Mouse (Mus musculus) C2C12 (cell line): ENCODE measurements around the gene Prrc2a. TPM values are rescaled to one million over a fixed set of nuclear protein-coding genes. Genes with fewer than 3 reads are reported as not detected.

Source experiments
- H3K27me3 ChIP-seq: one replicate; pipeline ENCODE4 v1.6.1; 2011; ENCODE audit not compliant: control insufficient read depth, insufficient read depth, insufficient read length
- H3K36me3 ChIP-seq: one replicate; pipeline ENCODE4 v1.6.1; 2011; ENCODE audit not compliant: control insufficient read depth, insufficient read depth
- H3K4me3 ChIP-seq: one replicate; pipeline ENCODE4 v1.5.1; 2011; ENCODE audit warnings: mild to moderate bottlenecking, control low read depth; ENCODE audit not compliant: poor library complexity, insufficient read depth, severe bottlenecking
- H3K79me2 ChIP-seq: one replicate; pipeline ENCODE4 v1.6.1; 2011; ENCODE audit not compliant: control insufficient read depth, insufficient read depth
- H3K79me3 ChIP-seq: one replicate; pipeline ENCODE4 v1.6.1; 2011; ENCODE audit warnings: low read depth, control low read depth
- H3ac ChIP-seq: one replicate; pipeline ENCODE3; 2011; ENCODE audit warnings: low read depth; ENCODE audit not compliant: control insufficient read depth, insufficient read length
- CEBPB ChIP-seq: IDR thresholded peaks from one replicate; pipeline ENCODE4 v1.6.1; 2011; ENCODE audit warnings: low read depth, mild to moderate bottlenecking, control low read depth, moderate library complexity
- CTCF ChIP-seq: IDR thresholded peaks from one replicate; pipeline ENCODE4 v1.5.1; 2011; ENCODE audit not compliant: control insufficient read depth, insufficient read depth, insufficient read length
- FOSL1 ChIP-seq: IDR thresholded peaks from one replicate; pipeline ENCODE4 v1.8.0; 2011; ENCODE audit warnings: mild to moderate bottlenecking, low read length; ENCODE audit not compliant: poor library complexity, insufficient read depth, severe bottlenecking
- MAX ChIP-seq: IDR thresholded peaks from one replicate; pipeline ENCODE4 v1.6.1; 2011; ENCODE audit warnings: mild to moderate bottlenecking, control low read depth
- MYOD1 ChIP-seq: IDR thresholded peaks from one replicate; pipeline ENCODE4 v1.6.1; 2011; ENCODE audit warnings: low read depth; ENCODE audit not compliant: control insufficient read depth, insufficient read length
- MYOG ChIP-seq: IDR thresholded peaks from one replicate; pipeline ENCODE4 v1.6.1; 2011; ENCODE audit not compliant: control insufficient read depth, insufficient read length; ENCODE audit errors: extremely low read depth
- USF1 ChIP-seq: IDR thresholded peaks from one replicate; pipeline ENCODE4 v1.6.1; 2011; ENCODE audit warnings: low read depth, mild to moderate bottlenecking, control low read depth, moderate library complexity
- microRNA-seq: library from miRNA; unstranded; fragments of <30 nt; microRNA quantifications from one replicate; pipeline ENCODE4, GENCODE M21; 2019; ENCODE audit warnings: borderline microRNAs expressed
- polyA plus RNA-seq: library from polyadenylated mRNA; unstranded; fragments of >200 nt; fragmentation: generic; extraction: Trizol; gene quantifications from one replicate; pipeline ENCODE4 v1.2.1, GENCODE M21; 2012; ENCODE audit warnings: missing spikeins

Prrc2a gene
- polyA plus RNA-seq, 1 experiment = 183 TPM

- TF ChIP-seq MYOD1 = no peak
- no peak for TF ChIP-seq USF1
- no peak for TF ChIP-seq MAX
- TF ChIP-seq MYOG = no peak
- no peak for TF ChIP-seq CEBPB
- TF ChIP-seq CTCF = no peak
- TF ChIP-seq FOSL1 = no peak
- H3K27me3 ChIP-seq = no peaks in the 10 kb centered on the region
- peaks cover 19% of the 10 kb centered on the region for H3K36me3 ChIP-seq
- H3K4me3 ChIP-seq = no peak overlapping the region
- no peaks in the 10 kb centered on the region for H3K79me3 ChIP-seq
- no peaks in the 10 kb centered on the region for H3K79me2 ChIP-seq
- H3ac ChIP-seq = no peak overlapping the region
Measured at GRCm38 (mm10) chr17:35101161-35101560, 63.5 kb downstream of the Prrc2a start.

- no peaks in the 10 kb centered on the region for H3K79me2 ChIP-seq
- peaks cover 24% of the 10 kb centered on the region for H3K36me3 ChIP-seq
- no peak for TF ChIP-seq CEBPB
- TF ChIP-seq FOSL1 = no peak
- no peak for TF ChIP-seq MYOD1
- no peak for TF ChIP-seq MAX
- no peak for TF ChIP-seq MYOG
- no peak for TF ChIP-seq CTCF
- TF ChIP-seq USF1 = no peak
- no peaks in the 10 kb centered on the region for H3K27me3 ChIP-seq
- H3K4me3 ChIP-seq = no peak overlapping the region
- no peaks in the 10 kb centered on the region for H3K79me3 ChIP-seq
- no peak overlapping the region for H3ac ChIP-seq
Measured at GRCm38 (mm10) chr17:35100196-35100765, 64.4 kb downstream of the Prrc2a start.

Small RNAs within 50 kb of the gene (microRNA-seq; reads per million reads assigned to microRNA genes)
- gene Mir6973a (not detected), gene Mir6974 (not detected)

Other genes starting within 250 kb of the Prrc2a start
- gene Neu1, start 233.6 kb downstream of the Prrc2a start, polyA plus RNA-seq = 11.7 TPM
- gene Hspa1b, start 205.7 kb downstream of the Prrc2a start, polyA plus RNA-seq = 22.6 TPM
- not detected for gene Gm20481, start 195.0 kb downstream of the Prrc2a start, polyA plus RNA-seq
- 1.8 TPM for gene Hspa1a, start 192.7 kb downstream of the Prrc2a start, polyA plus RNA-seq
- gene Hspa1l, start 192.2 kb downstream of the Prrc2a start, polyA plus RNA-seq = 0.99 TPM
- 133 TPM for gene Lsm2, start 183.0 kb downstream of the Prrc2a start, polyA plus RNA-seq
- 214 TPM for gene Vars, start 163.9 kb downstream of the Prrc2a start, polyA plus RNA-seq
- gene Vwa7, start 148.3 kb downstream of the Prrc2a start, polyA plus RNA-seq = 0.07 TPM
- 0.23 TPM for gene Sapcd1, start 136.9 kb downstream of the Prrc2a start, polyA plus RNA-seq
- gene Msh5, start 118.2 kb downstream of the Prrc2a start, polyA plus RNA-seq = 0.76 TPM
- 509 TPM for gene Clic1, start 114.9 kb downstream of the Prrc2a start, polyA plus RNA-seq
- gene Ddah2, start 105.9 kb downstream of the Prrc2a start, polyA plus RNA-seq = 129 TPM
- gene Ly6g6c, start 99.5 kb downstream of the Prrc2a start, polyA plus RNA-seq = 0.12 TPM
- gene Mpig6b, start 98.7 kb downstream of the Prrc2a start, polyA plus RNA-seq = 0.04 TPM
- not detected for gene Ly6g6e, start 88.0 kb downstream of the Prrc2a start, polyA plus RNA-seq
- gene Ly6g6d, start 86.8 kb downstream of the Prrc2a start, polyA plus RNA-seq = not detected
- gene Ly6g6f, start 79.3 kb downstream of the Prrc2a start, polyA plus RNA-seq = not detected
- 54.0 TPM for gene Abhd16a, start 75.6 kb downstream of the Prrc2a start, polyA plus RNA-seq
- not detected for gene Ly6g5c, start 56.6 kb downstream of the Prrc2a start, polyA plus RNA-seq
- gene Ly6g5b, start 49.5 kb downstream of the Prrc2a start, polyA plus RNA-seq = 0.28 TPM
- gene Gpank1, start 43.4 kb downstream of the Prrc2a start, polyA plus RNA-seq = 25.8 TPM
- 300 TPM for gene Csnk2b, start 42.8 kb downstream of the Prrc2a start, polyA plus RNA-seq
- 13.0 TPM for gene D17H6S53E, start 38.5 kb downstream of the Prrc2a start, polyA plus RNA-seq
- gene Apom, start 32.8 kb downstream of the Prrc2a start, polyA plus RNA-seq = 0.20 TPM
- gene Bag6, start 29.7 kb downstream of the Prrc2a start, polyA plus RNA-seq = 202 TPM
- gene Aif1, start 11.2 kb upstream of the Prrc2a start, polyA plus RNA-seq = not detected
- gene Lst1, start 23.5 kb upstream of the Prrc2a start, polyA plus RNA-seq = 0.92 TPM
- gene Ltb, start 29.5 kb upstream of the Prrc2a start, polyA plus RNA-seq = not detected
- not detected for gene Tnf, start 37.1 kb upstream of the Prrc2a start, polyA plus RNA-seq
- 0.07 TPM for gene Lta, start 40.5 kb upstream of the Prrc2a start, polyA plus RNA-seq
- not detected for gene Gm16181, start 55.9 kb upstream of the Prrc2a start, polyA plus RNA-seq
- gene Atp6v1g2, start 68.8 kb upstream of the Prrc2a start, polyA plus RNA-seq = 1.4 TPM
- 20.1 TPM for gene Nfkbil1, start 70.9 kb upstream of the Prrc2a start, polyA plus RNA-seq
- 330 TPM for gene Ddx39b, start 76.8 kb upstream of the Prrc2a start, polyA plus RNA-seq
- gene H2-D1, start 97.8 kb upstream of the Prrc2a start, polyA plus RNA-seq = 23.5 TPM
- gene H2-Q1, start 155.5 kb upstream of the Prrc2a start, polyA plus RNA-seq = 3.3 TPM
- 0.11 TPM for gene H2-Q2, start 177.3 kb upstream of the Prrc2a start, polyA plus RNA-seq
- gene H2-Q4, start 214.7 kb upstream of the Prrc2a start, polyA plus RNA-seq = 3.5 TPM